12 mouse cellular contexts compared by ENCODE assay signal in the genomic region with DNA sequence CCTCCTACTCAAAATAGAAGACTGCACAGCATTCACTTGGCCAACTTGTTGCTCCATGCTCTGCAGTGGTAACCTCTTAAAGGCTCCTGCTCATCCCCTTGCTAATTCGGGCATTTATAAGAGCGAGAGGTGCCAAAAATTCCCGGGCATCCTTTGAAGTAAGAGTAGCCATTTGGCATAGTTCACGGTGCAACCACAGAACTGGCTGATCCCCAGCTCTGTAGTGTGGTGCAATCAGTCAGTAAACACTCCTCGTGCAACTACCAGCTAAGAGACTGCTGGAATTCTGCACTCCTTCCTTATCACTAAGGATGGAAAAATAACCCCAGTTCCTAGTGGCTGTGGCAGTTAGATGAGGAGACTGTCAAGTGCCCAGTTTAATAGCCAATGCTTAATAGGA. TPM values are rescaled to one million over a fixed set of nuclear protein-coding genes. Genes with fewer than 3 reads are reported as not detected.
DNase-seq lines count a peak whose midpoint lies in the region; ATAC-seq and TF ChIP-seq lines count a peak whose summit lies in the region.
"Had no signal": no experiment of that assay in that cellular context is flagged by ENCODE, and none has a peak within 500 bp of the region (broad histone marks: within the 10 kb centered on the region; RNA-seq: fewer than 3 reads in every experiment).

No protein-coding gene starts in this region.

- no peak for TF ChIP-seq POLR2A in lung, adult 2 months (IDR thresholded peaks at IDR 0.05; ENCODE audit: borderline replicate concordance, extremely low read depth, low read depth, low read length)

- H3K4me1 ChIP-seq in lung, adult 2 months (ENCODE audit: control insufficient read depth, insufficient read depth, low read length), result peaks cover 4% of the 10 kb centered on the region; the same call in 1 of the 2 replicates
- peaks cover 7% of the 10 kb centered on the region; the same call in 1 of the 2 replicates for H3K4me1 ChIP-seq in intestine, embryonic 16.5 days (ENCODE audit: control insufficient read depth, insufficient read depth, low read length)

- no peak for TF ChIP-seq CTCF in gastrocnemius, adult 2 months (IDR thresholded peaks at IDR 0.05)
- TF ChIP-seq CTCF in lung, adult 2 months (IDR thresholded peaks at IDR 0.05; ENCODE audit: insufficient read depth, low read length), result no peak

- H3K27me3 ChIP-seq in intestine, embryonic 16.5 days (replicated peaks; ENCODE audit: control insufficient read depth, insufficient read depth, low read length), result no peaks in the 10 kb centered on the region

- H3K36me3 ChIP-seq in intestine, embryonic 16.5 days (ENCODE audit: control insufficient read depth, insufficient read depth, low read length), result no peaks in the 10 kb centered on the region

- H3K9me3 ChIP-seq in intestine, embryonic 16.5 days (ENCODE audit: control insufficient read depth, low read length), result no peaks in the 10 kb centered on the region

- peak overlapping the region; percentile 57 for H3K27ac ChIP-seq in gastrocnemius, adult 2 months
- H3K27ac ChIP-seq in intestine, embryonic 16.5 days (ENCODE audit: low read length), result no peak overlapping the region
- H3K27ac ChIP-seq: macrophage had no signal

- ATAC-seq in intestine, embryonic 16.5 days, result no peak

- 53% methylated on average over 5 of the region's 5 CpGs for WGBS in lung, adult 2 months
- WGBS in intestine, embryonic 16.5 days, result 68% methylated on average over 5 of the region's 5 CpGs

- DNase-seq in adrenal gland, adult 2 months, result peak; percentile 53
- DNase-seq in adrenal gland, postnatal 4 days (ENCODE audit: low spot score in 2 of 2), result no peak
- DNase-seq in adipocyte (ENCODE audit: low spot score), result peak; percentile 6
- peak; percentile 84 for DNase-seq in gastrocnemius, adult 2 months
- DNase-seq in lung, adult 2 months, result peak; percentile 77
- no peak for DNase-seq in left cerebral cortex, adult 11 months (ENCODE audit: low spot score)
- no peak for DNase-seq in thymus, postnatal 36 days
- DNase-seq: kidney, adult 9 months; layer of hippocampus, postnatal 36 days had no signal

- intact Hi-C loops in gastrocnemius, adult 2 months (cut with DNase I), result no loop called here

- H3K4me3 ChIP-seq in gastrocnemius, adult 2 months, result no peak overlapping the region
- no peak overlapping the region for H3K4me3 ChIP-seq in lung, adult 2 months (replicated peaks; ENCODE audit: extremely low read depth, low read depth, low read length)
- H3K4me3 ChIP-seq in intestine, embryonic 16.5 days (ENCODE audit: low read length), result no peak overlapping the region

- no peak overlapping the region for H3K4me2 ChIP-seq in intestine, embryonic 16.5 days (ENCODE audit: low read depth, low read length)

- H3K9ac ChIP-seq in intestine, embryonic 16.5 days (ENCODE audit: low read depth, low read length), result no peak overlapping the region

RNA-seq across cellular contexts. Expression of a gene that starts 3.9 kb away (rescaled TPM):
- not detected for total RNA-seq in adrenal gland, adult 2 months (2021)
- polyA plus RNA-seq in adrenal gland, adult 2 months (2012; rRNA removed), result not detected in 2 replicates
- total RNA-seq in adrenal gland, postnatal 4 days (2021), result 1 to 10 TPM in 1 of 2 experiments, under 1 TPM in 1; 0.90 to 1.1 TPM
- total RNA-seq in gastrocnemius, adult 2 months (2021), result not detected
- 56.3 and 69.1 TPM in 2 replicates for polyA plus RNA-seq in lung, adult 2 months (2012; rRNA removed)
- polyA plus RNA-seq in intestine, embryonic 16.5 days (2015; fragmentation: Nextera tagmentation; extraction: Ambion mirVana), result not detected in 2 replicates
- total RNA-seq: hematopoietic stem cell, adult 5-6 weeks had no signal
- polyA plus RNA-seq: macrophage had no signal

Comparison
In these comparisons a context has a peak if more than half of its experiments do, and no peak if none do; other contexts are left out.
1. DNase-seq: peak in adrenal gland, adult 2 months (single experiment), adipocyte (single experiment), gastrocnemius, adult 2 months (single experiment) and lung, adult 2 months (single experiment); none in adrenal gland, postnatal 4 days (0 of 2), left cerebral cortex, adult 11 months (single experiment) and thymus, postnatal 36 days (0 of 2).